Mouse (Mus musculus): ENCODE results near the gene 4921507P07Rik. TPM values are rescaled to one million over a fixed set of nuclear protein-coding genes. Genes with fewer than 3 reads are reported as not detected.
"Not testable (repeated sequence)": the region's sequence is repeated elsewhere in the genome, so short reads cannot be mapped to it uniquely, and the experiment has no call there.

4921507P07Rik gene
- total RNA-seq, 2 experiments from 2014 or later = 1.6 to 2.0 TPM

GRCm38 (mm10) chr6:50562421-50562820 is 34.0 kb downstream of the 4921507P07Rik start:
- no peak for ATAC-seq (replicated peaks; ENCODE audit: low FRiP score, low TSS enrichment, poor library complexity, severe bottlenecking)

DNA sequence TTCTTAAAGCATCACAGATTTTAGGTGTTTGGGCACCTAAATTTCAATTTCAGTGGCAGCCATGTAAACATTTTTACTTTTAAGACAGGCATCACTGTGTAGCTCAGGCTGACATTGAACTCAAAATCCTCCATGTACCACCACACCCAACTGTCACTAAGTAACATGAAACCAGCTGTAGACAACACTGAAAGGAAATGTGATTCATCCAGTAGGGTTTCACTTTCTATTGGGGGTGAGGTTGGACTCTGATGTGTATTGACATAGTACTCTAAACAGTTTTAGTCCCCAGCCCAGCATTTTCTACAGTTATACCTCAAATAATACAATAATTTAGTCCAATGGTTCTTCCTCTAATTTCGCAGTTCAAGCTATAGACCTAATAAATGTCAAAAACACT is 35.7 kb downstream of the 4921507P07Rik start:
- ATAC-seq (replicated peaks; ENCODE audit: low FRiP score, low TSS enrichment, poor library complexity, severe bottlenecking) = no peak

DNA sequence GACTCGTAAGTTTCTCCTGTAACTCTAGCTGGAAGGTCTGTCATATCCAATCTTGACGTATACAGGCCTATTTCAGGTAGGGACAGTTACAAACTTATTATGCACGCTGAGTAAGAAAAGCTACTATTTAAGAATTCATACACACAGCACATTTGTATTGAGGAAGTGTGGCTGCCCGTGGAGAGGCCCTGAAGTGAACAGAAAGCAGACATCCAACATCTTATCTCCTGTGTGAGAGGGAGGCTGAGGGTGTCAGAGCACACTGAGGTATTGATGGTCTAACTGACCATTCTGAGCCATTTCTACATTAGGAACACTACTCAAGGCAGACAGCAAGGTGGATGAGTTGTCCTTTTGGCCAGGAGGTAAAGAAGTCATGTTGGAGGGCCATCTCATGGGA is 37.6 kb downstream of the 4921507P07Rik start:
- ATAC-seq (replicated peaks; ENCODE audit: low FRiP score, low TSS enrichment, poor library complexity, severe bottlenecking) = 0 out of 2 replicates have a peak, but pooled peaks have one; percentile 53

- peak; percentile 53; the same call in 1 of the 2 replicates for ATAC-seq (replicated peaks; ENCODE audit: low FRiP score, low TSS enrichment, poor library complexity, severe bottlenecking)
These were observed 38.9 kb downstream of the 4921507P07Rik start for GRCm38 (mm10) chr6:50557566-50557965.

GRCm38 (mm10) chr6:50554223-50554622 is 42.2 kb downstream of the 4921507P07Rik start:
- ATAC-seq (replicated peaks; ENCODE audit: low FRiP score, low TSS enrichment, poor library complexity, severe bottlenecking) = not testable (repeated sequence)

GRCm38 (mm10) chr6:50552881-50553518 is 43.4 kb downstream of the 4921507P07Rik start:
- no peak for ATAC-seq (replicated peaks; ENCODE audit: low FRiP score, low TSS enrichment, poor library complexity, severe bottlenecking)

DNA sequence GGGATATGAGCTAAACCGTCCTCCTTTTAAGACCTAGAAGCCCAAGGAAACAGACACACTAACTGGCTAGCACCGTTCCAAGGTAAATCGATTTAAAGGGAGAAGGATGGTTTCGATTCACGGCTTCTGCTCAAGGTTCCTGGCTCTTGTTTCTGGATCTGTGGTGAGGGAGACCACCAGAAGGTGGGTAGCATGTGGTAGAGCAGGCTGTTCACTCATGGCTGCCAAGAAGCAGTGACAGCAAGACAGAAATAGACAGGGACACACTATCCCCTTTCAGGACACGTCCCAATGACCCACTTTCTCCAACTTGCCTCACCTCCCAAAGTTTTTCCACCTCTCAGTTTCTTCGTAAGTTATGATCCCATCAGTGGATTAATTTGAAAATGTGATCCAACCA is 46.6 kb downstream of the 4921507P07Rik start:
- ATAC-seq (replicated peaks; ENCODE audit: low FRiP score, low TSS enrichment, poor library complexity, severe bottlenecking) = no peak

DNA sequence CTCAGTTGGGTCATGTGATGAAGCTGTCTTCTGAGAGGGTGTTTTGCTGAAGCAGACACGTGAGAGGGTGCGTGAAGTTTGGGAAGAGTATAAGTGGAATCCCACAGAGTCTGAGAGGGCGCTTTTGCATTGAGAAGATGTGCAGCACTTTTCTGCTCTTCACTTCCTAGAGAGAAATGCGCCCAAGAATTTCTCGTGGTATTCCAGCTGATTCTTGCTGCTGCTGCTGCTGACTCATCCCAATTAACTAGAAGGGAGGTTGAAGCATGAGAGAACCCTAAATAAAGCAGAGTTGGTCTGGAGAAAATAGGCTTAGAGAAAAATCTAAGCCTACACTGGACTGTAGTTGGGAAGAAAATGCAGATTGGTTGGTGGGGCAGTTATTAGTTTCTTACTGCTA is 47.4 kb downstream of the 4921507P07Rik start:
- ATAC-seq (replicated peaks; ENCODE audit: low FRiP score, low TSS enrichment, poor library complexity, severe bottlenecking) = no peak

GRCm38 (mm10) chr6:50545412-50546043 is 50.9 kb downstream of the 4921507P07Rik start:
- peak; percentile 91 for ATAC-seq (replicated peaks; ENCODE audit: low FRiP score, low TSS enrichment, poor library complexity, severe bottlenecking)

DNA sequence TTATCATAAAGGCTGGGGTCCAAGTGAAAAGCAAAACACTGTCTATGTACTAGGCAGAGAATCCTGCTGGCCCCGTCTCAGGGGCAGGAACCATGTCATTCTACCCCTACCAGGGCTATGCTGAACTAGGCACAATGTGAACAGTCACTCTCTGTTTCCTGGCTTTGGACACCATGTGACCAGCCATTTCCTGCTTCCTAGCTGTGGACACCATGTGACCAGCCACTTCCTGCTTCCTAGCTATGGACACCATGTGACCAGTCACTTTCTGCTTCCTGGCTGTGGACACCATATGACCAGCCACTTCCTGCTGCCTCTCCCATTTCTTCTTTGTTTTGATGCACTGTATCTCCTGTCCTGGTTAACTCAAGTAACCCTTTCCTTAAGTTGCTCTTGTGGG is 53.9 kb downstream of the 4921507P07Rik start:
- no peak for ATAC-seq (replicated peaks; ENCODE audit: low FRiP score, low TSS enrichment, poor library complexity, severe bottlenecking)

GRCm38 (mm10) chr6:50539641-50540040 is 56.8 kb downstream of the 4921507P07Rik start:
- no peak for ATAC-seq (replicated peaks; ENCODE audit: low FRiP score, low TSS enrichment, poor library complexity, severe bottlenecking)

- peak; percentile 93 for ATAC-seq (replicated peaks; ENCODE audit: low FRiP score, low TSS enrichment, poor library complexity, severe bottlenecking)
These were observed 60.0 kb downstream of the 4921507P07Rik start for GRCm38 (mm10) chr6:50536461-50536892.

- ATAC-seq (replicated peaks; ENCODE audit: low FRiP score, low TSS enrichment, poor library complexity, severe bottlenecking) = no peak
These were observed 61.1 kb downstream of the 4921507P07Rik start for GRCm38 (mm10) chr6:50535346-50535745.

DNA sequence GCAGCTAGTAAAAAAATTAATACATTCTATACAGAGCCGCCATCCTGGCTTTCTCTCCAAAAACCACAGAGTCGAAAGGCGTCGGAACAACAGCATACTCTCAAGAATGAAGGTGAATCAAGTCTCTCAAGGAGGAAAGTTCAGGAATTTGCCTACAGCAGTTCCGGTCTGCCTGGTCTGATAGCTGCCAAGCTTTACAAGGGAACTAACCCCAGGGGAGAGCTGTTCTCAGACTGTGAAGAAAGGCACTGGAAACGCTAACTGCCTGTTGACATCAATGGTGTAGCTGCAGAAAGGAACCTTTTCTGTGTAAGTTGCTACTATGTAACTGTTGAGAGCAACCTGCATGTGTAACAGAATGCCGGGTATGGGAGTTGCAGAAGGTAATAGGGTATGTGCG is 64.5 kb downstream of the 4921507P07Rik start:
- ATAC-seq (replicated peaks; ENCODE audit: low FRiP score, low TSS enrichment, poor library complexity, severe bottlenecking) = no peak

DNA sequence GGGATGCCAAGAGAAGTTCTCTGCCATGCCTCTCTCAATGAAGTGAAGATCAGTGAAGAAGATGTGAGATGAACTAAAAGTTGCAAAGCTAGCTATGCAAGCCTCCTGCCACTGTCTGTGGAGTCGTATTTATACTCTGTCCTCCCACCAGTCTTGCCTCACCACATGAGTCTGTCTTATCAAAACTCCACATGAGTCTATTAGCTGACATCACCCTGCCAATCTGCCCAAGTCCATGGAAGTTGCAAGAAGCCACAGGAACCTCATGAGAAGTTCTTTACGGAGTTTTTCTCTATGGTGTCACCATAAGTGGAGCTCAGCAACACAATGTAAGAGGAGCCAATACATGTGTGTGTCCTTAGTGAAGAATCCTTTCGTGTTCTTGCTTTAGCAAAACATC is 65.4 kb downstream of the 4921507P07Rik start:
- ATAC-seq (replicated peaks; ENCODE audit: low FRiP score, low TSS enrichment, poor library complexity, severe bottlenecking) = peak; percentile 54; the same call in 1 of the 2 replicates

DNA sequence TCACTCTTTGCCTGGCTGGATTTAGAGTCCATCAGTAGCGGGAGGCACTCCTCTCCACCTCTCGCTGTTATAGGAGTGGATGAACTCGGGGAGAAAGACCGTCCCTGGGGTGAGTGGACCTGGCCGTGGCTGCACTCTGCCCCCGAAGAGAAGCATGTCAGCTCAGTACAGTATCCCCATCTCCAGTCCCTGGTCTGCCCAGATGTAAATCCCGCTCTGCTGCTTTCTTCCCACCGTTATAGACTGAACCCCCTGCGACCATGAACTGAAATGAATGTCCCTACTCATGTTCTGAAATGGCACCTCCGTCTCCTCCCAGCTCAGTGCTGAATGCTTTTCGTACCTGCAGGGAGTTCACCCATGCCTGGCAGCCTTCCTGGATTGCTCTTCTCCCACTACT is 67.2 kb downstream of the 4921507P07Rik start:
- ATAC-seq (replicated peaks; ENCODE audit: low FRiP score, low TSS enrichment, poor library complexity, severe bottlenecking) = no peak

DNA sequence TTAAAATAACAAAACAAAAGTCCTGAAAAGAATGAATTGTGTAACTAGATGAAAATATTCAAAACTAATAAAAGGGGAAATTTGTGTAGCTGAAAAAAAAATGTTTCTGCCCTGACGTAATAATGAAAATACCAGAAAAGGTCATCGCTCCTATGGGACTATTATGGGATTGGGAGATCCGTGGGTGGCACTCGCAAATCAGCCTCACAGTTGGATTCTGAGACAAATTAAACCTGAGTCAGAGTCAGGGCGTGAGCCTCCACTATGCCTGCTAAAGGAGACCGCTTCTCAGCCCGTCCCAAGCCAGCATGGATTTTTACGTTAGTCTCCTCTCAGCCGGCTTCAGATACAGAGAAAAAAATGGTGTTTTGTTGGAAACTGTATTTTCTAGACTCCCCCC is 69.0 kb downstream of the 4921507P07Rik start:
- no peak for ATAC-seq (replicated peaks; ENCODE audit: low FRiP score, low TSS enrichment, poor library complexity, severe bottlenecking)

DNA sequence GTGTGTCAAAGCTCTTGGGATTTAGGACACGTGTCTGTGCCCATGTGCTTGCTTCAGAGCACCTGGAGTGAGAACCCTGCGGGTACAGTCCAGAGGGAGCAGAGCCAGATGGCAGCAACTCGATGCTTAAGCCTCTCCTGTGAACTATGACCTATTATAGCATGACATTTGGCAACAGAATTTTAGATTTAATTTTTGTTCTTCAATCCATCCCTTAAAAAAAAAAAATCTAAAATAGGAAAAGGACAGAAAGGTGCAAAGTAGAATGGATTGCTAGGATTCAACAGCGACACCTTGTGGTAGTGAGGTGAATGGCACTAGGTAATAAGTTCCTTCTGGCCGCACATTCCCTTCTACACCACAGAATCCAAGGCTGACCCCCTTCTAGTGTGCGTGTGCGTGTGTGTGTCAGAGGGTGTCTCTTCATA is 69.8 kb downstream of the 4921507P07Rik start:
- ATAC-seq (replicated peaks; ENCODE audit: low FRiP score, low TSS enrichment, poor library complexity, severe bottlenecking) = peak; percentile 71

DNA sequence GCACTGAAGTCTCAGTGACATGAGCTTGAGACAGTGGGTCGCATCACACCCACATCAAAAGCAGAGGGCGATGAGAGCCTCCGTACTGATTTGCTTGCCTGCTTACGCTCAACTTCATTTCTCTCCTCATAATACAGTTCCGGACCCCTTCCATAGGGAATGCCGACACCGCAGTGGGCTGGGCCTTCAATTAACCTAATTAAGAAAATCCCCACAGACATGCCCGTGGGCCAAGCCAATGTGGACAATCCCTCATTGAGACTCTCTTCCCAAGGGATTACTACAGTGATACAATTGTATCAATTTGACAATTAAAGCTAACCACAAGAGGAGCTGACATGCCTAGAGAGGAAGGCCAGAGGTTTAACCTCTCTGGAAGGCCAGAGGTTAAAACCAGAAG is 70.6 kb downstream of the 4921507P07Rik start:
- ATAC-seq (replicated peaks; ENCODE audit: low FRiP score, low TSS enrichment, poor library complexity, severe bottlenecking) = no peak

DNA sequence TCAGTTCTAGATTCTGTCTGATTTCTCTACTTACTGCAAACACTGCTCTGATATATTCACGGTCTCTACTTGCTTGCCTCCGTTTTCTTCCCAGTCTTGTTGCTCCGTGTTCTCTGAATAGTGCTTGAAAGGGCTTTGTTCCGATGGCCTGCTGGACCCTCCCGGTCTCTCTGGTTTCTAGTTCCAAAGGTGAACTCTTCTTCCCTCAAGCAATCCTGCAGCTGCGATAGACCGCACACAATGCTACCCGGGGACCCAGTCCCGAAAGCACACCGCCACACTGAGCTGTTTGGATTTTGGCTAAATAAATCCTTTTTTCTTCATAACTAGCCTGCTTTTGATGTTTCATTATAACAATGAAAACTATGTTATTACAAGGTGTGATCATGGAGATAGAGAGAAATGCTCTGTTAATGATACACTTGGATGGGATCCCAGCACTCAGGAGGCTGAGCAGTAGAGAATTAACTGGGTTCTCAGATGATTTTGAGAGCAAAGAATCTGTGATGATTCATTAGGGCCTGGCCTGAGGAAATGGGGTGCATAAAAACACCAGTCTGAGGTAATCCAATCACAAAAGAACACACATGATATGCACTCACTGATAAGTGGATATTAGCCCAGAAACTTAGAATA is 72.1 kb downstream of the 4921507P07Rik start:
- ATAC-seq (replicated peaks; ENCODE audit: low FRiP score, low TSS enrichment, poor library complexity, severe bottlenecking) = no peak
